Mouse (Mus musculus) cortical plate, adult 2 months (tissue): ENCODE measurements around the gene Ppp1r12c.

ENCODE experiments used
- CTCF ChIP-seq: fragments of 200-500 bp; IDR thresholded peaks from 2 replicates; pipeline ENCODE4 v1.5.1; 2011; ENCODE audit warnings: mild to moderate bottlenecking, control low read depth, low read length; ENCODE audit not compliant: insufficient read depth; ENCODE audit errors: extremely low read depth
- POLR2A ChIP-seq: fragments of 200-500 bp; IDR thresholded peaks from 2 replicates; pipeline ENCODE4 v1.6.1; 2011; ENCODE audit warnings: mild to moderate bottlenecking, low read length, control low read depth; ENCODE audit not compliant: insufficient read depth; ENCODE audit errors: extremely low read depth

GRCm38 (mm10) chr7:4478021-4478795, 23.3 kb downstream of the Ppp1r12c start:
- TF ChIP-seq CTCF (no peak), POLR2A (0 out of 2 replicates have a peak, but pooled peaks have one; percentile 25)
